Mouse (Mus musculus) stomach, embryonic 16.5 days (tissue): ENCODE data around the gene Ston2. TPM values are rescaled to one million over a fixed set of nuclear protein-coding genes. Genes with fewer than 3 reads are reported as not detected.

Experiments
- ATAC-seq: fragments of 200-750 bp; cut with Nextera tagmentation; 2 replicates; pipeline ENCODE4 v1.8.0; 2017; ENCODE audit warnings: moderate number of reproducible peaks, moderate TSS enrichment; ENCODE audit not compliant: insufficient read depth, low FRiP score
- H3K27ac ChIP-seq: fragments of 300-500 bp; sonication (generic); 2 replicates; pipeline ENCODE4 v1.5.1; 2014; ENCODE audit warnings: low read length
- H3K27me3 ChIP-seq: fragments of 300-500 bp; sonication (generic); 2 replicates; pipeline ENCODE4 v1.6.1; 2014; ENCODE audit warnings: low read length, control low read depth, mixed read lengths; ENCODE audit not compliant: control insufficient read depth, insufficient read depth
- H3K36me3 ChIP-seq: fragments of 300-500 bp; sonication (generic); 2 replicates; pipeline ENCODE4 v1.6.1; 2014; ENCODE audit warnings: low read length; ENCODE audit not compliant: control insufficient read depth, insufficient read depth
- H3K4me1 ChIP-seq: fragments of 300-500 bp; sonication (generic); 2 replicates; pipeline ENCODE4 v1.6.1; 2014; ENCODE audit warnings: low read length, control low read depth, mixed read lengths; ENCODE audit not compliant: control insufficient read depth, insufficient read depth
- H3K4me2 ChIP-seq: fragments of 300-500 bp; sonication (generic); 2 replicates; pipeline ENCODE4 v1.6.1; 2014; ENCODE audit warnings: low read depth, low read length, mixed read lengths
- H3K4me3 ChIP-seq: fragments of 300-500 bp; sonication (generic); replicated peaks from 2 replicates; pipeline ENCODE4 v1.5.1; 2014; ENCODE audit warnings: mild to moderate bottlenecking, low read length
- H3K9ac ChIP-seq: fragments of 300-500 bp; sonication (generic); 2 replicates; pipeline ENCODE4 v1.6.1; 2014; ENCODE audit warnings: low read length
- H3K9me3 ChIP-seq: fragments of 300-500 bp; sonication (generic); replicated peaks from 2 replicates; pipeline ENCODE4 v1.6.1; 2016; ENCODE audit warnings: low read length, control low read depth; ENCODE audit not compliant: control insufficient read depth
- WGBS: fragments of 180-500 bp; shearing (Covaris S2); extraction: QIAGEN DNeasy Blood & Tissue Kit; methylation state at CpG from one replicate; pipeline ENCODE4 v1.1.7; 2014; 5-methylcytosine and 5-hydroxymethylcytosine counted together
- polyA plus RNA-seq: library from polyadenylated mRNA; unstranded; fragments of >200 nt; fragmentation: Nextera tagmentation; extraction: Ambion mirVana; gene quantifications from 2 replicates; pipeline ENCODE4 v1.2.1, GENCODE M21; 2015

Gene Ston2
- polyA plus RNA-seq, 1 experiment from 2014 or later, result 8.5 TPM

- H3K36me3 ChIP-seq, result no peaks in the 10 kb centered on the region
Observed at GRCm38 (mm10) chr12:91673141-91673540, 115.0 kb downstream of the Ston2 start.

DNA sequence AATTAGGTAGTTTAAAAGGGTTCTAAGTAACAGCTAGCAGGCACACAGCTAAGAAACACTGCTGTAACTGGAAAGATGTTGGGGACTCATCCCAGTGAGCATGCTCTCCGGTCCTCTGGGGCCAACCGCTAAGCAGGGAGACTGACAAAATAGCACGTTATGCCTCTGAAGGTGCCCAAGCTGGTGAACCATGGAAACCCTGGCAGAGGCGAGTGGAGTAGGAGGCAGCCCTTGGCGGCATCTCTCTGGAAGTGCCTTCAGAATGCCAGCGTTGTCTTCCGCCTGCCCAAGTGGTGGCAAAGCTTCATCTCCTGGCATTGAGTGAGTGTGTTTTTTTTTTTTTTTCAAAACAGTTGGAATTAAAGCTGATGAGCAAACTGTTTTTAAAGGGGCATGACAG lies 115.7 kb downstream of the Ston2 start:
- WGBS, result 82% methylated on average over 7 of the region's 7 CpGs
- no peak overlapping the region for H3K4me2 ChIP-seq
- no peak overlapping the region for H3K27ac ChIP-seq
- H3K27me3 ChIP-seq, result no peaks in the 10 kb centered on the region
- H3K9me3 ChIP-seq, result no peaks in the 10 kb centered on the region
- no peaks in the 10 kb centered on the region for H3K36me3 ChIP-seq
- H3K4me1 ChIP-seq, result peaks cover 11% of the 10 kb centered on the region; the same call in 1 of the 2 replicates
- H3K4me3 ChIP-seq, result no peak overlapping the region
- no peak for ATAC-seq
- H3K9ac ChIP-seq, result no peak overlapping the region

More at GRCm38 (mm10) chr12:91673141-91673540, 115.0 kb downstream of the Ston2 start:
- ATAC-seq, result no peak
- no peaks in the 10 kb centered on the region for H3K9me3 ChIP-seq
- no peaks in the 10 kb centered on the region for H3K27me3 ChIP-seq
- H3K4me3 ChIP-seq, result no peak overlapping the region
- no peak overlapping the region for H3K9ac ChIP-seq
- H3K4me2 ChIP-seq, result no peak overlapping the region
- 0 out of 2 replicates have a peak, but pooled peaks cover 5% of the 10 kb centered on the region for H3K4me1 ChIP-seq
- no peak overlapping the region for H3K27ac ChIP-seq
- 69% methylated on average over 6 of the region's 6 CpGs for WGBS

DNA sequence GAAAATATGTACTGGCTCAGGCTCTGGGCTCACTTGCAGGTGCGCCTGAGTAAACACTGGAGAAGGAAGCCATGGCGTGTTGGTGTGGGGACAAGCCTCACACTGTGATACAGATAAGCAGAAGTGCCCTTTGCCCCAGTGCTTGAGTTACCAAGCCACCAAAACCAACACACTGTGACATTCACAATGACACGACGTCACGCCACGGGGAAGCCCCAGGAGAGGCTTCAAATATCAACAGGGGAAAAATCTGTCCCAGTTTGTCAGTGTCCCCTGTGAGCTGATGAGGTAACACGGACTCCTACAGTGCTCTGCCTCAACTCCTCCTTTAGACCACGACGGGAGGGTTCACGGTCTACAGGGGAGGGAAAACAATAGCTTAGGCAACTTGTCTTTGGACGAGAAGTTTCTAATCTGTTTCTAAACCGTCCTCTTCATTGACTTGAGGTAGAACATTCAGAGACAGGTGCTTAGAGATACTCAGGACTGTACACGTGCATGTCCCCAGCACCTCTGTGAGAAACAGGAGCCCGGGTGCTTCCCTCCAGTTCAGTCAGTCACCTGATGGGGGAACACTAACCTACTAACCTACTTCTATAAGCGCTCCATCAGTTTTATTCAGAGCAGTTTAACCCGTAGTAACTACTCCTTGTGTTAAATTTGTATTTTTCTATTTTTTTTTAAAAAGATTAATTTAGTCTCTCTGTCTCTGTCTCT lies 119.5 kb downstream of the Ston2 start:
- Histone ChIP-seq H3K27ac (peak overlapping the region; percentile 62), H3K9me3 (no peaks in the 10 kb centered on the region), H3K4me1 (peaks cover 15% of the 10 kb centered on the region; the same call in 1 of the 2 replicates), H3K9ac (no peak overlapping the region), H3K36me3 (no peaks in the 10 kb centered on the region), H3K4me3 (no peak overlapping the region), H3K4me2 (peak overlapping the region; percentile 24; the same call in 1 of the 2 replicates), H3K27me3 (no peaks in the 10 kb centered on the region)
- peak; percentile 92 for ATAC-seq
- WGBS, result 53% methylated on average over 16 of the region's 16 CpGs

DNA sequence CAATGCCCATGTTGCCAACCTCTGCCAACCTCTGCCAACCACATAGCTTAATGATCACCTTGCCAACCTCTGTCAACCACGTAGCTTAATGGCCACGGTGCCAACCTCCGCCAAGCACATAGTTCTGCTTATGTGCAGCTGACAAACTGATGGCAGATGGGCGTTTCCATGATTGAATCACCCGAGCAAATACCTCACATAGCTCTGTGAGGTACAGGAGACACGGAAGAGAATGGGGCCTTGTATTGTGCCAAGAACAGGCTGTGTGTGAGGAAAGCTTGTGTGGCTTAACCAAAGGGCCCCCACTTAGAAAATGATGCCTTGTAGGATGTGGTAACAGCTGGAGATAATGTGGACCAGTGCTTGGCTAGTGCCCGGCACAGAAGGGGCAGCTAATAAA lies 120.4 kb downstream of the Ston2 start:
- H3K4me3 ChIP-seq, result no peak overlapping the region
- no peaks in the 10 kb centered on the region for H3K27me3 ChIP-seq
- no peak overlapping the region for H3K9ac ChIP-seq
- 57% methylated on average over 7 of the region's 7 CpGs for WGBS
- no peak overlapping the region for H3K4me2 ChIP-seq
- no peaks in the 10 kb centered on the region for H3K9me3 ChIP-seq
- no peaks in the 10 kb centered on the region for H3K36me3 ChIP-seq
- peak overlapping the region; percentile 88 for H3K27ac ChIP-seq
- H3K4me1 ChIP-seq, result peaks cover 18% of the 10 kb centered on the region; the same call in 1 of the 2 replicates
- peak; percentile 65; the same call in 1 of the 2 replicates for ATAC-seq

- Histone ChIP-seq H3K27ac (no peak overlapping the region), H3K4me2 (no peak overlapping the region), H3K9me3 (no peaks in the 10 kb centered on the region), H3K9ac (no peak overlapping the region), H3K36me3 (no peaks in the 10 kb centered on the region), H3K4me1 (peaks cover 18% of the 10 kb centered on the region; the same call in 1 of the 2 replicates), H3K27me3 (no peaks in the 10 kb centered on the region), H3K4me3 (no peak overlapping the region)
- 83% methylated on average over 3 of the region's 3 CpGs for WGBS
- ATAC-seq, result no peak
Observed at GRCm38 (mm10) chr12:91666607-91667006, 121.6 kb downstream of the Ston2 start.

GRCm38 (mm10) chr12:91665431-91665830 lies 122.8 kb downstream of the Ston2 start:
- Histone ChIP-seq H3K36me3 (no peaks in the 10 kb centered on the region), H3K4me1 (peaks cover 18% of the 10 kb centered on the region; the same call in 1 of the 2 replicates), H3K9ac (no peak overlapping the region), H3K4me3 (no peak overlapping the region), H3K27ac (no peak overlapping the region), H3K27me3 (no peaks in the 10 kb centered on the region), H3K9me3 (no peaks in the 10 kb centered on the region), H3K4me2 (no peak overlapping the region)
- WGBS, result 81% methylated on average over 5 of the region's 5 CpGs
- ATAC-seq, result no peak

DNA sequence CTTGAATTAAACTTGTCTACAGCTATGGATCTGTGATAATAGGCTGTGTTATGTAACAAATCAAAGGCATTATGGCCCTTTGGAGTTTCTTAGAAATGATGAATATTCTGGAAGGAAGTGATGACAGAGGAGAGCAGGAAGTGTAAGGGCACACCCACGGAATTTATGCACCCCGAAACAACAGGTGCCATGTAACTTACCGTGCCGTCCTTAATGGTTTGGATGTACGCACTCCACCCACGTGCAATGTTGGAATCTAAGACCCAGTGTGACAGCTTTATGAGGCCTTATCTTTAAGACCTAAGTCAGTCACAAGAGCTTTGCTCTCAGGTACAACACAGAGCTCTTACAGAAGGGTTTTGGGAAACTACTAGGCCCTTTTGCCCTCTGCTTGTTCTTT lies 124.9 kb downstream of the Ston2 start:
- WGBS, result 65% methylated on average over 6 of the region's 6 CpGs
- no peaks in the 10 kb centered on the region for H3K9me3 ChIP-seq
- peak overlapping the region; percentile 6; the same call in 1 of the 2 replicates for H3K27ac ChIP-seq
- no peak overlapping the region for H3K9ac ChIP-seq
- H3K27me3 ChIP-seq, result no peaks in the 10 kb centered on the region
- H3K36me3 ChIP-seq, result no peaks in the 10 kb centered on the region
- H3K4me2 ChIP-seq, result no peak overlapping the region
- peaks cover 14% of the 10 kb centered on the region; the same call in 1 of the 2 replicates for H3K4me1 ChIP-seq
- H3K4me3 ChIP-seq, result no peak overlapping the region
- no peak for ATAC-seq

DNA sequence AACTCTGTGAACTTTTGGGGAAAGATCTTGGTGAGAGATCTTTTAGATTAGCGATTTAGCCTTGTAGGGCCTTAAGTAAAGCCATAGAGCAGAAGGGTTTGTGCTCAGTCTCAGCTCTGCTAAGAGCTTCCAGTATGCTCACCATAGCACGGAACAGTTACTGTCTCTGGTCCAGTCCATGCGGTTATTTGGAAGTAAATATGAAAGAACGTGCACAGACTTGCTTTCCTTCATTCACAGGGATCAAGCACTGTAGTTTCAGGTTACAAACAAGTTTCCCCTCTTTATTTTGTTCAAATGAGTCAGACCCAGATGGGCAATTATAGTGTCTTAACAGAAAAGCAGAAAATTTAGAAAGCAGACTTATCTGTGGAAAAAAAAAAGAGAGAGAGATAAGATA lies 125.3 kb downstream of the Ston2 start:
- H3K4me3 ChIP-seq, result no peak overlapping the region
- 76% methylated on average over 4 of the region's 4 CpGs for WGBS
- no peak for ATAC-seq

DNA sequence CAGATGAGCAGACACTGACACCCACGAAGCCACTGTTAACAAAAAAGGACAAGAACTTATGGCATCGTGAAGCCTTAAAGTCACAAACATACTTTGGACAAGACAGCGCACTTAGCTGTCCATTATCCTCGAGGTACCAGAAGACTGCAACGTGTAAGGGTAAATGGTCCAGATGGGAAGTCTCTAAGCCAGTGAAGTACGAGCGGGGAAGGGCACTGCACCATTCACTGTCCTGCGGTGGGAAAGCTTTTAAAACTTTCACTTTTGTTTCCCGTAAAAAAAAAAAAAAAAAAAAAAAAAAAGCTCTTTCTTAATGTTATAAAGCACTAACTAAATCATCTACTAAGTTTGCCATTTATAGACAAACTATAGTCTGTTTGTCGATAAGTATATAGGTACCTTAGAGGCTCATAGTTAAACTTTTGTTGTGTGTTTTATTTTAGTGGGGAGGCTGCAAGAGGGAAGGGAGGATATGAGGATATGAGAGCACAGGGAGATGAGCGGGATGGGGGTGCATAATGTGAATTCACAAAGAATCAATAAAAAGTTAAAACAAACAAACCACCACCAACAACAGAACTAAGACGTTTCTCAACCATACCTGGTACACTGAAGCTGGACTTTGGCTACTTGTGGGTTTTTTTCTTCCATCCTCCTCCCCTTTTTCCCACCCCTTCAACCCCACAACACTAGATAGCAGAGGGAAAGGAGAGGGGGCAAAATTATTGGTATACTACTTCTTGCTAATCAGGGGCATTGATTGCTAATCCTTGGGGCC lies 127.4 kb downstream of the Ston2 start:
- no peak overlapping the region for H3K4me2 ChIP-seq
- no peak for ATAC-seq
- H3K9me3 ChIP-seq, result no peaks in the 10 kb centered on the region
- H3K4me3 ChIP-seq, result no peak overlapping the region
- H3K36me3 ChIP-seq, result no peaks in the 10 kb centered on the region
- no peak overlapping the region for H3K9ac ChIP-seq
- H3K27me3 ChIP-seq, result no peaks in the 10 kb centered on the region
- no peak overlapping the region for H3K27ac ChIP-seq
- H3K4me1 ChIP-seq, result 0 out of 2 replicates have a peak, but pooled peaks cover 5% of the 10 kb centered on the region
- 77% methylated on average over 12 of the region's 12 CpGs for WGBS

More for the DNA sequence above, 125.3 kb downstream of the Ston2 start:
- no peaks in the 10 kb centered on the region for H3K9me3 ChIP-seq
- H3K9ac ChIP-seq, result no peak overlapping the region
- H3K27me3 ChIP-seq, result no peaks in the 10 kb centered on the region
- no peak overlapping the region for H3K4me2 ChIP-seq
- peaks cover 11% of the 10 kb centered on the region; the same call in 1 of the 2 replicates for H3K4me1 ChIP-seq
- H3K27ac ChIP-seq, result no peak overlapping the region
- H3K36me3 ChIP-seq, result no peaks in the 10 kb centered on the region
